Mouse (Mus musculus) testis, adult 2 months (tissue): ENCODE measurements at regions not wholly inside any gene's neighbourhood (a gene's known extent, or its start where the extent isn't known, plus 50 kb on each side); places are given as distances from the start of the nearest gene placed in this dataset.

Experiments used
- CTCF ChIP-seq: fragments of 200-500 bp; IDR thresholded peaks from 2 replicates; pipeline ENCODE4 v1.5.1; 2012; ENCODE audit warnings: low read depth, mild to moderate bottlenecking, inconsistent platforms, low read length, moderate library complexity; ENCODE audit not compliant: control insufficient read depth, insufficient read depth, insufficient replicate concordance
- POLR2A ChIP-seq: fragments of 200-500 bp; IDR thresholded peaks from 2 replicates; pipeline ENCODE4 v1.6.1; 2012; ENCODE audit warnings: low read depth, mild to moderate bottlenecking, inconsistent platforms, low read length, moderate library complexity; ENCODE audit not compliant: control insufficient read depth

- no peak for TF ChIP-seq POLR2A
- TF ChIP-seq CTCF = no peak
These were observed 526.4 kb upstream of the Cited2 start for GRCm38 (mm10) chr10:17196636-17197035.
